Mouse (Mus musculus) C2C12 (cell line): ENCODE results near the gene Meis1. TPM values are rescaled to one million over a fixed set of nuclear protein-coding genes. Genes with fewer than 3 reads are reported as not detected.

ENCODE experiments used
- H3K27me3 ChIP-seq: one replicate; pipeline ENCODE4 v1.6.1; 2011; ENCODE audit not compliant: control insufficient read depth, insufficient read depth, insufficient read length
- H3K36me3 ChIP-seq: one replicate; pipeline ENCODE4 v1.6.1; 2011; ENCODE audit not compliant: control insufficient read depth, insufficient read depth
- H3K4me3 ChIP-seq: one replicate; pipeline ENCODE4 v1.5.1; 2011; ENCODE audit warnings: mild to moderate bottlenecking, control low read depth; ENCODE audit not compliant: poor library complexity, insufficient read depth, severe bottlenecking
- H3K79me2 ChIP-seq: one replicate; pipeline ENCODE4 v1.6.1; 2011; ENCODE audit not compliant: control insufficient read depth, insufficient read depth
- H3K79me3 ChIP-seq: one replicate; pipeline ENCODE4 v1.6.1; 2011; ENCODE audit warnings: low read depth, control low read depth
- H3ac ChIP-seq: one replicate; pipeline ENCODE3; 2011; ENCODE audit warnings: low read depth; ENCODE audit not compliant: control insufficient read depth, insufficient read length
- CEBPB ChIP-seq: IDR thresholded peaks from one replicate; pipeline ENCODE4 v1.6.1; 2011; ENCODE audit warnings: low read depth, mild to moderate bottlenecking, control low read depth, moderate library complexity
- CTCF ChIP-seq: IDR thresholded peaks from one replicate; pipeline ENCODE4 v1.5.1; 2011; ENCODE audit not compliant: control insufficient read depth, insufficient read depth, insufficient read length
- FOSL1 ChIP-seq: IDR thresholded peaks from one replicate; pipeline ENCODE4 v1.8.0; 2011; ENCODE audit warnings: mild to moderate bottlenecking, low read length; ENCODE audit not compliant: poor library complexity, insufficient read depth, severe bottlenecking
- MAX ChIP-seq: IDR thresholded peaks from one replicate; pipeline ENCODE4 v1.6.1; 2011; ENCODE audit warnings: mild to moderate bottlenecking, control low read depth
- MYOD1 ChIP-seq: IDR thresholded peaks from one replicate; pipeline ENCODE4 v1.6.1; 2011; ENCODE audit warnings: low read depth; ENCODE audit not compliant: control insufficient read depth, insufficient read length
- MYOG ChIP-seq: IDR thresholded peaks from one replicate; pipeline ENCODE4 v1.6.1; 2011; ENCODE audit not compliant: control insufficient read depth, insufficient read length; ENCODE audit errors: extremely low read depth
- USF1 ChIP-seq: IDR thresholded peaks from one replicate; pipeline ENCODE4 v1.6.1; 2011; ENCODE audit warnings: low read depth, mild to moderate bottlenecking, control low read depth, moderate library complexity
- polyA plus RNA-seq: library from polyadenylated mRNA; unstranded; fragments of >200 nt; fragmentation: generic; extraction: Trizol; gene quantifications from one replicate; pipeline ENCODE4 v1.2.1, GENCODE M21; 2012; ENCODE audit warnings: missing spikeins

Meis1 gene
- polyA plus RNA-seq, 1 experiment = 6.8 TPM

DNA sequence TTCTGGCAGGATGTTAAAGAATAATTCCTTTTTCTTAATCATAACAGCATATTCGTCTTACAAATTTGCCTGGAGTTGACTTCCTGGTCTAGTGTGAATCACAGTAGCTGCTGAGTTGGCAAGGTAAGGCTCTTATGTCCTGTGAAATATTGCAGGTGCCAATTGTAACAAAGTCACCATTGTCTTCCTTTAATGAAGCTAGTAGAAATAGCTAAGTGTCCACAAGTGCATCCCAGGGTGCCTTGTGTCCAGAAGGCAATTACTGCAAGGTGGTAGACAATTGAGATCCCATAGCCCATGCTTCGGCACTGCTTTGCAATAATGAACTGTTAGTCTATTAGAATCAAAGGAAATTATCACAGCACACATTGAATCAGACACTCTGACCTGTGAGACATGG lies 151.1 kb downstream of the Meis1 start:
- Histone ChIP-seq H3K36me3 (no peaks in the 10 kb centered on the region), H3K79me3 (no peaks in the 10 kb centered on the region), H3K79me2 (no peaks in the 10 kb centered on the region), H3K4me3 (no peak overlapping the region), H3K27me3 (no peaks in the 10 kb centered on the region), H3ac (no peak overlapping the region)
- TF ChIP-seq MYOD1 = no peak
- TF ChIP-seq MAX = no peak
- TF ChIP-seq CTCF = no peak
- no peak for TF ChIP-seq FOSL1
- no peak for TF ChIP-seq CEBPB
- no peak for TF ChIP-seq USF1
- TF ChIP-seq MYOG = no peak

DNA sequence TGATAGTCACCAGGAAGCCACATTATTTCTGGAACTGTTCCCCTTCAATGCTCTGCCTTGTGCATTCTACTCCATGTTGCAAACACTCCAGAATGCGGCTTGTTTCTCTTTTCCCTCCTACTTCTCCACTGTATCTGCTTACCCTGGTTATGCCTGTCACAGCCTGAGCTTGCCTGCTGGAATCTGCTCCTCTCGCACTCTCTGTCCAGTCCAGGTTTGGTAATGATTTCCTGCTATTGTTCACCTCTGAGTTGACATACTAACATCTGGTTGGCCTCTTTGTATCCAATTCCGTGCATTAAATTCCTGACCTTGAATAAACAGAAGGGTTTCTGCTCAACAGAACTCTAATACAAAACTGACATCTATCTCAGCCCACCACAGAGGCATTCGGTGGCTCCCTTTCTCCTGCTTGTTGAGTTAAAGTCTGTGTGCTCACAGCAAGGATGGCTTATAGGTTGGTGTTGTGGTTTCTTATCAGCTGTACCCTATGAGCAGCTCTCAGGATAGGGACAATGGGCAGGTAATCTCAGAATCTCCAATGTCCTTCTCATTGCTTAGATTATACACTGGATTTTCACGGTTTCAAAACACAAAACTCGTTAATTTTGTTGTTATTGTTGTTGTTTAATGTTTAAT lies 152.5 kb downstream of the Meis1 start:
- Histone ChIP-seq H3K79me2 (no peaks in the 10 kb centered on the region), H3K79me3 (no peaks in the 10 kb centered on the region), H3K27me3 (no peaks in the 10 kb centered on the region)

DNA sequence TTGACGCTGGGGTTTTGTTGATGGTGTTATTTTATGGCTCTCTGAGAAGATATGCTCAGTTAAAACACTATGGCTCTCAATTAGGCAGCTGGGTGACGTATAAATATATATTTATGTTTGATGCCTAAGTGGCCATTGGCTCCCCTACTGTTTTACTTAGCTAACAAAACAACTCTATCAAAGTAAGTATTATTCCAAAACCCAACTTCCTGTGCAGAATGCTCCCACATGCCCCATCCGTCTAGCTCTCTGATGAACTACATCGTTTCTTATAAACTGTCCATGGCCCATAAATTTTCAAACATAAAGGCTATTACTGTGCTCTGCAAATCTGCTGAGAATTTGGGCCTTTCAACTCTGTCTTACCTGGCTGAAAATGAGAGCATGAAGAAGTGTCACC lies 168.0 kb downstream of the Meis1 start:
- Histone ChIP-seq H3ac (no peak overlapping the region), H3K4me3 (no peak overlapping the region), H3K79me2 (no peaks in the 10 kb centered on the region), H3K36me3 (no peaks in the 10 kb centered on the region), H3K27me3 (no peaks in the 10 kb centered on the region), H3K79me3 (no peaks in the 10 kb centered on the region)
- no peak for TF ChIP-seq FOSL1
- TF ChIP-seq CEBPB = no peak
- no peak for TF ChIP-seq MYOG
- TF ChIP-seq MYOD1 = no peak
- no peak for TF ChIP-seq USF1
- no peak for TF ChIP-seq MAX
- TF ChIP-seq CTCF = no peak

More for the DNA sequence above, 152.5 kb downstream of the Meis1 start:
- H3K4me3 ChIP-seq = no peak overlapping the region
- no peaks in the 10 kb centered on the region for H3K36me3 ChIP-seq
- no peak for TF ChIP-seq MYOG
- no peak for TF ChIP-seq MYOD1
- TF ChIP-seq USF1 = no peak
- TF ChIP-seq CEBPB = no peak
- no peak for TF ChIP-seq MAX
- no peak for TF ChIP-seq FOSL1
- no peak for TF ChIP-seq CTCF
- H3ac ChIP-seq = no peak overlapping the region

DNA sequence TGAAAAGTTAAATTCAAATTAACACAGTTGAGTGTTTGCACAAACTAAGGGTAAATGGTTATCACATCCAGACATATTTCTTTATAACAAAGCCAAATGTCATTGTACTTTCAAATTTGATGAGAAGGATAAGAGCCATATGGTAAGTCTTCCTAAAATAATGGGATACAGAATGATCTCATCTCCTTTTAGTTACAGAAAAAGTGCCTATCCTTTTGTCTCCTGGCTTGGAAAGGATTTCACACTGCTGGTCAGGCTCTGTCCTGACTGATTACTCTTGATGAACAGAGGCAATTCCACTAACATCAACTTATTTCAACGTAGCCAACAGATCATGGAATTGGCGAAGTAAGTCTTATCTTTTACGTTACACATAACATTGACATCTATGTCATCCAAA lies 171.1 kb downstream of the Meis1 start:
- H3K79me2 ChIP-seq = no peaks in the 10 kb centered on the region
- H3K27me3 ChIP-seq = no peaks in the 10 kb centered on the region
- H3K79me3 ChIP-seq = no peaks in the 10 kb centered on the region
- TF ChIP-seq MYOD1 (no peak), CEBPB (no peak), MAX (no peak), CTCF (no peak), FOSL1 (no peak), MYOG (no peak), USF1 (no peak)
- no peak overlapping the region for H3ac ChIP-seq
- no peaks in the 10 kb centered on the region for H3K36me3 ChIP-seq
- no peak overlapping the region for H3K4me3 ChIP-seq

DNA sequence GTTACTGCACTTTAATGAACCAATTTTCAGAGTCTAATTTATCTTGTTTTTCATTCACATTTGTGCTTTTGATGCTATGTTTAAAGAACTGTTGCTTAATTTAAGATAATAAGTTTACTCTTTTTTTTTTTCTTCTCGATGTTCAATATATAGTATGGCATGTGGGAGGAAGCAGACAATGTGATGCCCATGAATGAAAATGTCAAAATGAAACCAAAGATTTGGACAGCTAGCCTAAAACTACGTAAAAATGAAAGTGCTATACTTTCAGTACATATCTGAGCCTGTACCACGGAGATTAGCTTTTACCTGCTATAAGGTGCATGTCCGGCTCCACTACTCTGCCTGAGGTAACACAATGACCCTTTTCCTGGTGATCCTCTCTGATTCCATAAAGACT lies 172.3 kb downstream of the Meis1 start:
- Histone ChIP-seq H3ac (no peak overlapping the region), H3K36me3 (no peaks in the 10 kb centered on the region), H3K79me2 (no peaks in the 10 kb centered on the region), H3K79me3 (no peaks in the 10 kb centered on the region), H3K4me3 (no peak overlapping the region), H3K27me3 (no peaks in the 10 kb centered on the region)
- TF ChIP-seq MAX = no peak
- no peak for TF ChIP-seq CTCF
- no peak for TF ChIP-seq MYOD1
- no peak for TF ChIP-seq CEBPB
- TF ChIP-seq MYOG = no peak
- TF ChIP-seq FOSL1 = no peak
- no peak for TF ChIP-seq USF1

DNA sequence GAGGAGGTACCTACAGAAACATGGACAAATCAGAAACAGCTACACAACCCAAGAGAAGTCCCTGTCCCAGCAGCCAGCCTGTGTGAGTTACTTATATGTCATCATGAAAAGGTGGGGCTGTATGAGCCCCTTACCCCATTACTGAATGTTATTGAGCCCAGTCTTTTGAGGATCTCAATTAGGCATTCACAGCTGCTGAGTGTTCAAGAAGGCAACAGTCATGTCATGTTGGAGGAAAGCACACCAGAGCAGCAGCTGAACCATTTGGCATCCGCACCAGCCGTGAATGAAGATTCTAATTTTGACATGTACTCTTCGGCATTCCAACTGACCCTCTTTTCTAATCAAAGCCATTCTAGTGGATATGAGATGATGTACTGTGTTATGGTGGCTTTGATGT lies 172.9 kb downstream of the Meis1 start:
- TF ChIP-seq CTCF (no peak), MAX (no peak), CEBPB (no peak), MYOG (no peak), USF1 (no peak), MYOD1 (no peak), FOSL1 (no peak)
- Histone ChIP-seq H3K79me3 (no peaks in the 10 kb centered on the region), H3K4me3 (no peak overlapping the region), H3K36me3 (no peaks in the 10 kb centered on the region), H3K27me3 (no peaks in the 10 kb centered on the region), H3ac (no peak overlapping the region), H3K79me2 (no peaks in the 10 kb centered on the region)
